In genomic region chr7:99443164-99443563, GRCm38 (mm10) we compare ENCODE assay signal across 14 mouse cellular contexts. TPM values are rescaled to one million over a fixed set of nuclear protein-coding genes. Genes with fewer than 3 reads are reported as not detected.
DNase-seq lines count a peak whose midpoint lies in the region; ATAC-seq and TF ChIP-seq lines count a peak whose summit lies in the region.
"Had no signal": no experiment of that assay in that cellular context is flagged by ENCODE, and none has a peak within 500 bp of the region (broad histone marks: within the 10 kb centered on the region; RNA-seq: fewer than 3 reads in every experiment).

No protein-coding gene starts in this region.

- peaks cover 2% of the 10 kb centered on the region; the same call in 1 of the 2 replicates for H3K27me3 ChIP-seq in hindbrain, embryonic 10.5 days (ENCODE audit: insufficient read depth, poor library complexity, severe bottlenecking)
- no peaks in the 10 kb centered on the region for H3K27me3 ChIP-seq in hindbrain, embryonic 16.5 days (replicated peaks; ENCODE audit: control insufficient read depth, insufficient read depth, low read length)
- no peaks in the 10 kb centered on the region for H3K27me3 ChIP-seq in midbrain, embryonic 16.5 days (ENCODE audit: control insufficient read depth, insufficient read depth, low read depth, low read length)
- no peaks in the 10 kb centered on the region for H3K27me3 ChIP-seq in midbrain, postnatal 0 days (ENCODE audit: insufficient read depth, low read length)
- no peaks in the 10 kb centered on the region for H3K27me3 ChIP-seq in thymus, adult 2 months (ENCODE audit: control insufficient read depth, insufficient read depth, low read length)
- H3K27me3 ChIP-seq: limb, embryonic 15.5 days; Patski had no signal

- no peak overlapping the region for H3K4me2 ChIP-seq in hindbrain, embryonic 16.5 days (ENCODE audit: low read length)
- H3K4me2 ChIP-seq in midbrain, embryonic 16.5 days (ENCODE audit: low read length), result no peak overlapping the region
- no peak overlapping the region for H3K4me2 ChIP-seq in midbrain, postnatal 0 days (ENCODE audit: low read depth, low read length, poor library complexity, severe bottlenecking)
- H3K4me2 ChIP-seq: limb, embryonic 15.5 days had no signal

- intact Hi-C loops in gastrocnemius, adult 2 months (cut with DNase I), result no loop called here

- no peak for ATAC-seq in hindbrain, embryonic 16.5 days
- ATAC-seq in midbrain, embryonic 16.5 days, result no peak
- no peak for ATAC-seq in midbrain, postnatal 0 days (ENCODE audit: low FRiP score)
- ATAC-seq: Patski had no signal

- no peak for TF ChIP-seq POLR2A in olfactory bulb, adult 2 months (IDR thresholded peaks at IDR 0.05; ENCODE audit: insufficient read depth, low read depth, low read length)
- TF ChIP-seq POLR2A in thymus, adult 2 months (IDR thresholded peaks at IDR 0.05; ENCODE audit: control insufficient read depth, extremely low read depth, insufficient read depth, low read length, poor library complexity), result no peak

- H3K4me1 ChIP-seq in hindbrain, embryonic 10.5 days (replicated peaks), result peaks cover 78% of the 10 kb centered on the region
- H3K4me1 ChIP-seq in hindbrain, embryonic 16.5 days (ENCODE audit: control insufficient read depth, insufficient read depth, low read depth, low read length), result peaks cover 8% of the 10 kb centered on the region
- H3K4me1 ChIP-seq in midbrain, embryonic 16.5 days (ENCODE audit: control insufficient read depth, insufficient read depth, low read length), result no peaks in the 10 kb centered on the region
- no peaks in the 10 kb centered on the region for H3K4me1 ChIP-seq in midbrain, postnatal 0 days (ENCODE audit: insufficient read depth, low read length)
- H3K4me1 ChIP-seq in olfactory bulb, adult 2 months (ENCODE audit: control insufficient read depth, insufficient read depth, low read length), result peaks cover 64% of the 10 kb centered on the region
- H3K4me1 ChIP-seq in thymus, adult 2 months (replicated peaks; ENCODE audit: control insufficient read depth, insufficient read depth, low read length), result peaks cover under 1% of the 10 kb centered on the region; the same call in 1 of the 2 replicates

- H3K27ac ChIP-seq in gastrocnemius, adult 2 months, result peak overlapping the region; percentile 62; the same call in 1 of the 2 replicates
- peak overlapping the region; percentile 76 for H3K27ac ChIP-seq in hindbrain, embryonic 10.5 days
- no peak overlapping the region for H3K27ac ChIP-seq in hindbrain, embryonic 16.5 days (ENCODE audit: low read depth, low read length)
- no peak overlapping the region for H3K27ac ChIP-seq in midbrain, embryonic 16.5 days (ENCODE audit: low read length)
- no peak overlapping the region for H3K27ac ChIP-seq in midbrain, postnatal 0 days (ENCODE audit: low read depth, low read length)
- H3K27ac ChIP-seq in olfactory bulb, adult 2 months (ENCODE audit: insufficient read depth, low read depth, low read length), result no peak overlapping the region
- no peak overlapping the region for H3K27ac ChIP-seq in thymus, adult 2 months (ENCODE audit: control insufficient read depth, insufficient read depth, low read length)
- H3K27ac ChIP-seq: limb, embryonic 15.5 days had no signal

- H3K4me3 ChIP-seq in gastrocnemius, adult 2 months, result no peak overlapping the region
- H3K4me3 ChIP-seq in hindbrain, embryonic 10.5 days, result no peak overlapping the region
- no peak overlapping the region for H3K4me3 ChIP-seq in hindbrain, embryonic 16.5 days (ENCODE audit: low read length)
- no peak overlapping the region for H3K4me3 ChIP-seq in midbrain, embryonic 16.5 days (ENCODE audit: low read depth, low read length)
- H3K4me3 ChIP-seq in midbrain, postnatal 0 days (ENCODE audit: low read depth, low read length), result no peak overlapping the region
- H3K4me3 ChIP-seq in olfactory bulb, adult 2 months (ENCODE audit: insufficient read depth, low read depth, low read length), result no peak overlapping the region
- H3K4me3 ChIP-seq in thymus, adult 2 months (ENCODE audit: control insufficient read depth, insufficient read depth, low read length), result no peak overlapping the region
- H3K4me3 ChIP-seq: limb, embryonic 15.5 days had no signal

- H3K9me3 ChIP-seq in hindbrain, embryonic 10.5 days, result no peaks in the 10 kb centered on the region
- no peaks in the 10 kb centered on the region for H3K9me3 ChIP-seq in hindbrain, embryonic 16.5 days (ENCODE audit: control insufficient read depth, low read length)
- no peaks in the 10 kb centered on the region for H3K9me3 ChIP-seq in midbrain, embryonic 16.5 days (replicated peaks; ENCODE audit: control insufficient read depth, low read length, poor library complexity, severe bottlenecking)
- no peaks in the 10 kb centered on the region for H3K9me3 ChIP-seq in midbrain, postnatal 0 days (ENCODE audit: low read length)
- H3K9me3 ChIP-seq: limb, embryonic 15.5 days had no signal

- no peak overlapping the region for H3K9ac ChIP-seq in hindbrain, embryonic 16.5 days (ENCODE audit: low read depth, low read length)
- 0 out of 2 replicates have a peak overlapping the region, but pooled peaks have one; percentile 11 for H3K9ac ChIP-seq in midbrain, embryonic 16.5 days (ENCODE audit: low read depth, low read length)
- no peak overlapping the region; the same call in 1 of the 2 replicates for H3K9ac ChIP-seq in midbrain, postnatal 0 days (replicated peaks; ENCODE audit: low read length, poor library complexity, severe bottlenecking)
- H3K9ac ChIP-seq: limb, embryonic 15.5 days had no signal

- DNase-seq in gastrocnemius, adult 2 months, result peak; percentile 45
- DNase-seq in gastrocnemius, postnatal 25 days, result no peak
- no peak for DNase-seq in hindbrain, embryonic 10.5 days (ENCODE audit: low spot score)
- no peak for DNase-seq in midbrain, postnatal 0 days (ENCODE audit: low spot score)
- DNase-seq in thymus, adult 2 months, result no peak
- DNase-seq: cerebellum, postnatal 14 days; lung, adult 2 months; right cerebral cortex, postnatal 25 days had no signal

- 61% methylated on average over 5 of the region's 5 CpGs for WGBS in hindbrain, embryonic 10.5 days
- 60% methylated on average over 5 of the region's 5 CpGs for WGBS in hindbrain, embryonic 16.5 days
- 72% methylated on average over 5 of the region's 5 CpGs for WGBS in midbrain, embryonic 16.5 days
- WGBS in midbrain, postnatal 0 days, result 58% methylated on average over 5 of the region's 5 CpGs
- WGBS in olfactory bulb, adult 2 months, result 73% methylated on average over 5 of the region's 5 CpGs
- WGBS in thymus, adult 2 months, result 86% methylated on average over 5 of the region's 5 CpGs

- peaks cover 39% of the 10 kb centered on the region for H3K36me3 ChIP-seq in hindbrain, embryonic 10.5 days
- peaks cover 4% of the 10 kb centered on the region; the same call in 1 of the 2 replicates for H3K36me3 ChIP-seq in hindbrain, embryonic 16.5 days (ENCODE audit: control insufficient read depth, insufficient read depth, low read length)
- peaks cover 2% of the 10 kb centered on the region; the same call in 1 of the 2 replicates for H3K36me3 ChIP-seq in midbrain, embryonic 16.5 days (ENCODE audit: control insufficient read depth, insufficient read depth, low read length)
- H3K36me3 ChIP-seq in midbrain, postnatal 0 days (ENCODE audit: insufficient read depth, low read length), result peaks cover 7% of the 10 kb centered on the region; the same call in 1 of the 2 replicates
- H3K36me3 ChIP-seq in thymus, adult 2 months (ENCODE audit: control insufficient read depth, insufficient read depth, low read length), result no peaks in the 10 kb centered on the region
- H3K36me3 ChIP-seq: limb, embryonic 15.5 days had no signal

- no peak for TF ChIP-seq CTCF in gastrocnemius, adult 2 months (IDR thresholded peaks at IDR 0.05)
- TF ChIP-seq CTCF in midbrain, postnatal 0 days (IDR thresholded peaks at IDR 0.05), result no peak
- 0 out of 2 replicates have a peak, but pooled peaks have one; percentile 12 for TF ChIP-seq CTCF in olfactory bulb, adult 2 months (IDR thresholded peaks at IDR 0.05; ENCODE audit: insufficient read depth, low read depth, low read length)
- no peak for TF ChIP-seq CTCF in thymus, adult 2 months (IDR thresholded peaks at IDR 0.05; ENCODE audit: borderline replicate concordance, control insufficient read depth, extremely low read depth, insufficient read depth, low read length, poor library complexity)

RNA-seq across cellular contexts. Expression of gene Klhl35, which starts 22.6 kb away (rescaled TPM):
- total RNA-seq in gastrocnemius, adult 2 months (2021), result not detected
- total RNA-seq in gastrocnemius, postnatal 25 days (2021), result not detected
- polyA plus RNA-seq in hindbrain, embryonic 10.5 days (2016; fragmentation: Nextera tagmentation; extraction: Ambion mirVana), result 5.9 and 24.4 TPM in 2 replicates
- 0.54 and 1.6 TPM in 2 replicates for polyA plus RNA-seq in hindbrain, embryonic 16.5 days (2015; fragmentation: Nextera tagmentation; extraction: Ambion mirVana)
- 2.5 and 2.9 TPM in 2 replicates for polyA plus RNA-seq in midbrain, embryonic 16.5 days (2015; fragmentation: Nextera tagmentation; extraction: Ambion mirVana)
- 1.4 and 3.9 TPM in 2 replicates for total RNA-seq in midbrain, postnatal 0 days (2014; rRNA removed)
- polyA plus RNA-seq in midbrain, postnatal 0 days (2015; fragmentation: Nextera tagmentation; extraction: Ambion mirVana), result 2.1 and 2.4 TPM in 2 replicates
- not detected in 2 replicates for polyA plus RNA-seq in olfactory bulb, adult 2 months (2012; ENCODE audit: insufficient read depth, insufficient read length, low replicate concordance, missing spikeins)
- polyA plus RNA-seq in thymus, adult 2 months (2012; rRNA removed), result 1.0 and 1.5 TPM in 2 replicates
- total RNA-seq: monocyte, adult 5-6 weeks had no signal

RNA-seq across cellular contexts. Expression of gene Rps3, which starts 40.4 kb away (rescaled TPM):
- total RNA-seq in gastrocnemius, adult 2 months (2021), result 100 to 1,000 TPM; 242 to 287 TPM
- 100 to 1,000 TPM; 239 to 240 TPM for total RNA-seq in gastrocnemius, postnatal 25 days (2021)
- polyA plus RNA-seq in hindbrain, embryonic 10.5 days (2016; fragmentation: Nextera tagmentation; extraction: Ambion mirVana), result 680 and 779 TPM in 2 replicates
- 398 and 428 TPM in 2 replicates for polyA plus RNA-seq in hindbrain, embryonic 16.5 days (2015; fragmentation: Nextera tagmentation; extraction: Ambion mirVana)
- 405 and 414 TPM in 2 replicates for polyA plus RNA-seq in midbrain, embryonic 16.5 days (2015; fragmentation: Nextera tagmentation; extraction: Ambion mirVana)
- 440 and 661 TPM in 2 replicates for total RNA-seq in midbrain, postnatal 0 days (2014; rRNA removed)
- polyA plus RNA-seq in midbrain, postnatal 0 days (2015; fragmentation: Nextera tagmentation; extraction: Ambion mirVana), result 440 and 453 TPM in 2 replicates
- 980 TPM in 1 of 2 replicates, not detected in the other for polyA plus RNA-seq in olfactory bulb, adult 2 months (2012; ENCODE audit: insufficient read depth, insufficient read length, low replicate concordance, missing spikeins)
- polyA plus RNA-seq in thymus, adult 2 months (2012; rRNA removed), result 483 and 566 TPM in 2 replicates

Comparison
In these comparisons a context has a peak if more than half of its experiments do, and no peak if none do; other contexts are left out.
1. H3K27ac ChIP-seq: peak in gastrocnemius, adult 2 months (single experiment) and hindbrain, embryonic 10.5 days (single experiment); none in hindbrain, embryonic 16.5 days (single experiment), midbrain, embryonic 16.5 days (single experiment), midbrain, postnatal 0 days (single experiment), olfactory bulb, adult 2 months (single experiment) and thymus, adult 2 months (single experiment).